Mouse (Mus musculus): Measurements from ENCODE around the gene Wdr46. TPM values are rescaled to one million over a fixed set of nuclear protein-coding genes. Genes with fewer than 3 reads are reported as not detected.
A peak's percentile ranks its signal among the peaks of the same experiment; 100 is the strongest.

Wdr46 gene
- polyA plus RNA-seq, 1 experiment from 2014 or later: 42.6 TPM

DNA sequence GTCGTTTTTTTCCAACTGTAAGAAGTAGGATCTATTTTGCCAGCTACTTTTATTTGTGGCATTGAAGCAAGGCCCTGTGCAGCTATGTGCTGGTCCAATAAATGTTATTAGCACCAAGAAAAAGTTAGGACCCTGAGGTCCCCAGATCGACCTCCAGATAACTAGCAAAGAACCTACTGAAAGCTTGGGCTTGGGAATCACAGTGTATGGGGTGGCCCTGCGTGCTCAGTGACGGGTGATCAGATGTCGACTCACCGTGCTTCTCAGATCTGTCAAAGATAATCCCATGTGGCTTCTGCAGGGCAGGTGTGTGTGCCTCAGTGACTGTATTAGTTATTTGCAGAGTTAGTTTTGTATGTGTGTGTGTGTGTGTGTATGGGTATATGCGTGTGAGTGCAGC lies 19.1 kb upstream of the Wdr46 start:
- ATAC-seq (replicated peaks; ENCODE audit: low FRiP score) (no peak), DNase-seq (ENCODE audit: low spot score) (no peak)
- Histone ChIP-seq H3K36me3 (ENCODE audit: control insufficient read depth, insufficient read depth, low read length) (no peaks in the 10 kb centered on the region), H3K27me3 (ENCODE audit: control insufficient read depth, insufficient read depth, low read length) (no peaks in the 10 kb centered on the region), H3K4me3 (ENCODE audit: low read depth, low read length) (no peak overlapping the region), H3K4me1 (replicated peaks; ENCODE audit: control insufficient read depth, insufficient read depth, low read length) (peaks cover 15% of the 10 kb centered on the region), H3K4me2 (ENCODE audit: low read depth, low read length, severe bottlenecking) (no peak overlapping the region; the same call in 1 of the 2 replicates), H3K9ac (ENCODE audit: low read length) (no peak overlapping the region), H3K27ac (ENCODE audit: low read depth, low read length) (no peak overlapping the region), H3K9me3 (ENCODE audit: control insufficient read depth, low read length) (no peaks in the 10 kb centered on the region)
- 89% methylated on average over 7 of the region's 7 CpGs for WGBS

DNA sequence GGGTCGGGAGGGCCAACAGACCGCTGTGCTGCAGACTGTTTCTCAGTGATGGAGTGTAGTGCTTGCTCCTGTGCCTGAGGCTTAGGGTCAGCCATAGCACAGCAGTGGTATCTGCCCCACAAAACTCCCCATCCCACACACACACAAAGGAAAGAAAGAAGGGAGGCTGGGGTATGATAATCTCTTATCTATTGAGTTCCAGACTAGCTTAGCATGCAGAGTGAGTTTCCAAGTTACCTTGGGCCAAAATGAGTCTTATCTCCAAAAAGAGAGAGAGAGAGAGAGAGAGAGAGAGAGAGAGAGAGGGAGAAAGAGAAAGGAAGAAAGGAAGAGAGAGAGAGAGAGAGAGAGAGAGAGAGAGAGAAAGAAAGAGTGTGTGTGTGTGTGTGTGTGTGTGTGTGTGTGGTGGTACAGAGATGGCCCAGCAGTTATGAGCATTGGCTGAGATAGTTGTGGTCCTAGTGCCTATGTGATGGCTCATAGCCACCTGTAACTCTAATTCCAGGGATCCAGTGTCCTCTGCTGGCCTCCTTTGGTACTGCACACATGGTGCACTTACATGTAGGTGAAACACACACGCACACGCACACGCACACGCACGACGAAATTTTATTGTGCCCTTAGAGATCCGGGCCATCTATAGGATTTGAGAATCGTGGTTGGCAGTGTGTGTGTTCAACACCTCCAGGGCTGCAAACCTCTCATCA lies 15.7 kb upstream of the Wdr46 start:
- DNase-seq (ENCODE audit: low spot score) (no peak), ATAC-seq (replicated peaks; ENCODE audit: low FRiP score) (no peak)
- Histone ChIP-seq H3K9me3 (ENCODE audit: control insufficient read depth, low read length) (no peaks in the 10 kb centered on the region), H3K36me3 (ENCODE audit: control insufficient read depth, insufficient read depth, low read length) (no peaks in the 10 kb centered on the region), H3K27ac (ENCODE audit: low read depth, low read length) (no peak overlapping the region), H3K4me2 (ENCODE audit: low read depth, low read length, severe bottlenecking) (no peak overlapping the region), H3K27me3 (ENCODE audit: control insufficient read depth, insufficient read depth, low read length) (no peaks in the 10 kb centered on the region), H3K4me3 (ENCODE audit: low read depth, low read length) (no peak overlapping the region), H3K9ac (ENCODE audit: low read length) (no peak overlapping the region), H3K4me1 (replicated peaks; ENCODE audit: control insufficient read depth, insufficient read depth, low read length) (peaks cover 5% of the 10 kb centered on the region; the same call in 1 of the 2 replicates)
- WGBS: 85% methylated on average over 10 of the region's 10 CpGs

DNA sequence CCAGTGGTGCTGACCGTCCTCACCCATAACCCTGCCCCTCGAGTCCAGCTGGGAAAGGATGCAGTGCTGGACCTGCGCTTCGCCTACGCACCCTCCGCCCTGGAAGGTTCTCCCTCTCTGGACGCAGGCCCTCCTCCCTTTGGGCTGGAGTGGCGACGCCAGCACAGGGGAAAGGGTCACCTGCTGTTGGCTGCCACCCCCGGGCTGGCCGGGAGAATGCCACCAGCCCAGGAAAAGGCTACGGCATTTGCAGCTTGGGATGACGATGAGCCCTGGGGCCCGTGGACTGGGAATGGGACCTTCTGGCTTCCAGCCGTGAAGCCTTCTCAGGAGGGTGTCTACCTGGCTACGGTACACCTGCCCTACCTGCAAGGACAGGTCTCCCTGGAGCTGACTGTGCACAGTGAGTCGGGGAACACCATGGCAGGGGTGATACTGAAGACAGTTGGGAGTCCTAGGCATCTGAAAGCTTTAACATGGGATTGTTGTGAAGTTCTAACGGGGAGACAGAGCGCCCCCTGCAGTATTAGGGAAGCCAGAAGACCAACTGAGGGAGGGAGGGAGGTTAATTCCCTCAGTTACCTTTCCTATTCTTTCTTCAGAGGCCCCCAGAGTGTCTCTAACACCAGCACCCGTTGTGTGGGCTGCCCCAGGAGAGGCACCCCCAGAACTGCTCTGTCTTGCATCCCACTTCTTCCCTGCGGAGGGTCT lies 14.9 kb upstream of the Wdr46 start:
- 88% methylated on average over 21 of the region's 21 CpGs for WGBS
- Histone ChIP-seq H3K4me3 (ENCODE audit: low read depth, low read length) (no peak overlapping the region), H3K9me3 (ENCODE audit: control insufficient read depth, low read length) (no peaks in the 10 kb centered on the region), H3K27me3 (ENCODE audit: control insufficient read depth, insufficient read depth, low read length) (no peaks in the 10 kb centered on the region), H3K4me1 (replicated peaks; ENCODE audit: control insufficient read depth, insufficient read depth, low read length) (peaks cover 5% of the 10 kb centered on the region; the same call in 1 of the 2 replicates), H3K27ac (ENCODE audit: low read depth, low read length) (no peak overlapping the region), H3K4me2 (ENCODE audit: low read depth, low read length, severe bottlenecking) (no peak overlapping the region), H3K9ac (ENCODE audit: low read length) (no peak overlapping the region), H3K36me3 (ENCODE audit: control insufficient read depth, insufficient read depth, low read length) (no peaks in the 10 kb centered on the region)
- DNase-seq (ENCODE audit: low spot score) (no peak), ATAC-seq (replicated peaks; ENCODE audit: low FRiP score) (no peak)

DNA sequence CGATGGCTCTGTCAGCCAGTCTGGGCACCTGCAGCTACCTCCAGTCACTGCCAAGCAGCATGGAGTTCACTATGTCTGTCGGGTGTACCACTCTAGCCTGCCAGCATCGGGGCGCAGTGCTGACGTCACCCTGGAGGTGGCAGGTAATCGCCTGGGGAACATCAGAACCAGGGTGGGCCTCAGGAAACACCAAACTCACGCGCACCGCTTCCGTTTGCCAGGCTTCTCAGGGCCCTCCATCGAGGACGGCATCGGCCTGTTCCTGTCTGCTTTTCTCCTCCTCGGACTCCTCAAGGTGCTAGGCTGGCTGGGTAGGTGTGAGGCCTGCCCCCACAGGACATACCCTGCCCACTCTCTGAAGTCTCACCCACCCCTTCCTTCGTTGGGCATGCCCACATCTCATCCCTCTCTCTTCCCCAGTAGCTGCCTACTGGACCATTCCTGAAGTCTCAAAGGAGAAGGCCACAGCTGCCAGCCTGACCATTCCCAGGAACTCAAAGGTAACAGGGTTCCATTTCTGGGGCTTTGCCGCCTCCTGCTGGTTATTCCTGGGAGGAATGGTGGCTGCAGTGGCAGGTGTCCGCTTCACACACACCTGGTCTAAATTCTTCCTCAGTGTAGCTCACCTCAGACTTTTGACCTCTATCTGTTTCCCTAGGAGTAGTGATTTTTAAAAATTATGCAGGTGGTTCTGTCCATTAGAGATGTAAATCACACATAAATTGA lies 14.1 kb upstream of the Wdr46 start:
- WGBS: 76% methylated on average over 17 of the region's 17 CpGs
- Histone ChIP-seq H3K27me3 (ENCODE audit: control insufficient read depth, insufficient read depth, low read length) (no peaks in the 10 kb centered on the region), H3K4me1 (replicated peaks; ENCODE audit: control insufficient read depth, insufficient read depth, low read length) (peaks cover 11% of the 10 kb centered on the region; the same call in 1 of the 2 replicates), H3K4me3 (ENCODE audit: low read depth, low read length) (no peak overlapping the region), H3K4me2 (ENCODE audit: low read depth, low read length, severe bottlenecking) (no peak overlapping the region), H3K36me3 (ENCODE audit: control insufficient read depth, insufficient read depth, low read length) (no peaks in the 10 kb centered on the region), H3K9me3 (ENCODE audit: control insufficient read depth, low read length) (no peaks in the 10 kb centered on the region), H3K27ac (ENCODE audit: low read depth, low read length) (no peak overlapping the region), H3K9ac (ENCODE audit: low read length) (no peak overlapping the region)
- DNase-seq (ENCODE audit: low spot score): no peak
- ATAC-seq (replicated peaks; ENCODE audit: low FRiP score): no peak

DNA sequence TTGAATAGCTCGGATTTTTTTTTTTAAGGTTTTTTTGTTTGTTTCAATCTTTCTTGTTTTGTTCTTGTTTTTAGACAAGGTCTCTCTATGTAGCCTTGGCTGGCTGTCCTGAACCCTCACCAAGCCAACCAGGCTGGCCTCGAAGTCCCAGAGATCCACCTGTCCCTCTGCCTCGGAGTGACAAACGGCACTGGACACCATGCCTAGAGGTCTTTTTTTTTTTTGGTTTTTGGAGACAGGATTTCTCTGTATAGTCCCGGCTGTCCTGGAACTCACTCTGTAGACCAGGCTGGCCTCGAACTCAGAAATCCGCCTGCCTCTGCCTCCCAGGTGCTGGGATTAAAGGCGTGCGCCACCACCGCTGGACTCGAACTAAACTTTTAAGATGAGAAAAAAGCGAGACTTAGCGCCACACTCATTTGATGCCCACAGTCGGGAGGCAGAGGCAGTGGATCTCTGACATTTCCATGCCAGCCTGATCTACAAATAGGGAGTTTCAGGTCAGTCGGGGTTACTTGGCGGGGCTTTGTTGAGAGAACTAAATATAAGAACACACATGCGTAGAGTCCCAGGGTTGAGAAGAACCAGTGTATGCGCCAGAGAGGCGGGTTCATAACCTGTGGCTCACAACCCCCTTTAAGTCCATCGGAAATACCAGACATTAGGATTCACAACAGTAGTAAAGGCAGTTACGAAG lies 12.1 kb upstream of the Wdr46 start:
- H3K27me3 ChIP-seq (ENCODE audit: control insufficient read depth, insufficient read depth, low read length): no peaks in the 10 kb centered on the region
- WGBS: 66% methylated on average over 21 of the region's 21 CpGs
- peak overlapping the region; percentile 100 for H3K4me2 ChIP-seq (ENCODE audit: low read depth, low read length, severe bottlenecking)
- peak overlapping the region; percentile 84 for H3K9ac ChIP-seq (ENCODE audit: low read length)
- peak overlapping the region; percentile 83 for H3K4me3 ChIP-seq (ENCODE audit: low read depth, low read length)
- peaks cover 13% of the 10 kb centered on the region; the same call in 1 of the 2 replicates for H3K4me1 ChIP-seq (replicated peaks; ENCODE audit: control insufficient read depth, insufficient read depth, low read length)
- no peaks in the 10 kb centered on the region for H3K9me3 ChIP-seq (ENCODE audit: control insufficient read depth, low read length)
- DNase-seq (ENCODE audit: low spot score) (no peak), ATAC-seq (replicated peaks; ENCODE audit: low FRiP score) (no peak)
- no peak overlapping the region for H3K27ac ChIP-seq (ENCODE audit: low read depth, low read length)
- H3K36me3 ChIP-seq (ENCODE audit: control insufficient read depth, insufficient read depth, low read length): no peaks in the 10 kb centered on the region

DNA sequence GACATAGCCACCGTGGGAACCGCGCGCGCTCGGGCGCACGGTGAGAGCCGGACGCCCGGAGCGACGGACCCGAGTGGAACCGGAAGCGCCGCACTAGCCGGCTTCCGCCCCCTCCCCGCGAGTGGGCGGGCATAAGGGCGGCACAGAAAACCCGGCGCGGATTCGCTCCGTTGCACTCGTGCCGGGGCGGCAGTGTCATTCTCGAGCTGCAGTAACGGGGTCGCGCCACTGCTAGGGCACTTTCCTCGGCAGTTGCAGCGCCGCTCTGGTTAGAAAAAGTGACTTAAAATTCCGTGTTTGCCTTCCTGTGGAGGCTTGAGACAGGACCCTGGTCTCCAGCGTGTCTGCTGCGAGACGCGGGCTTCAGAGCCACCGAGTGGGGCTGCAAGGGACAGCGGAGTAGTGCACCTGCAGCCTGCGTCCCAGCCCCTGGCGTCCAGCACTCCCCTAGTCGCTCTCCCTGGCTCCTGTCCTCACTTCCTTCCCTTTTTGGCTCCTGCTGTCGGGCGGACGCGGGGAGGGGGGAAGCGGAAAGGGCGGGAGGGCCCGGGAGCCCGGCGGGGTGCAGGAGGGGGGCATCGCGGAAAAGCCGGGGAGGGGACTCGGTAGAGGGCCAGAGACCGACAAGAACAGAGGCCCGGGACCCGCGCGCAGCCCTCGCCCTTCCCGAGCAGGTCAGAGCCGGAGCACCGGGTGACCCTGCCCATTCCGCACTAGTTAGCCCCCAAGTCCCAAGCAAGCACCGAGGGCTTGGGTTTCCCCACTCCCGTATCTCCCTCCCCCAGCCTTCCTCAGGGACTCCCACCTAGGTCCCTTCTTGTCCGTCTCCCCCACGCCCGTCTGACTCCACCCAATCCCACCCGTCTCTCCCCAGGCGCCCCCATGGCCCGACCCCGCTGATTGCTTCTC lies 10.8 kb upstream of the Wdr46 start, which contains the start of gene Rgl2:
Rgl2 (plus strand) TSS at position 173 of the 909 bp plus-strand sequence.
- Histone ChIP-seq H3K4me3 (ENCODE audit: low read depth, low read length) (peak within 1 kb of the TSS; percentile 83), H3K36me3 (ENCODE audit: control insufficient read depth, insufficient read depth, low read length) (no peaks in the 10 kb centered on the region), H3K9me3 (ENCODE audit: control insufficient read depth, low read length) (no peaks in the 10 kb centered on the region), H3K4me2 (ENCODE audit: low read depth, low read length, severe bottlenecking) (peak within 1 kb of the TSS; percentile 100), H3K27ac (ENCODE audit: low read depth, low read length) (peak within 1 kb of the TSS; percentile 94), H3K4me1 (replicated peaks; ENCODE audit: control insufficient read depth, insufficient read depth, low read length) (peaks cover 13% of the 10 kb centered on the region; the same call in 1 of the 2 replicates), H3K9ac (ENCODE audit: low read length) (peak within 1 kb of the TSS; percentile 84), H3K27me3 (ENCODE audit: control insufficient read depth, insufficient read depth, low read length) (no peaks in the 10 kb centered on the region)
- DNase-seq (ENCODE audit: low spot score): peak; percentile 98
- under 1% methylated on average over 63 of the region's 80 CpGs for WGBS
- ATAC-seq (replicated peaks; ENCODE audit: low FRiP score): peak; percentile 83

DNA sequence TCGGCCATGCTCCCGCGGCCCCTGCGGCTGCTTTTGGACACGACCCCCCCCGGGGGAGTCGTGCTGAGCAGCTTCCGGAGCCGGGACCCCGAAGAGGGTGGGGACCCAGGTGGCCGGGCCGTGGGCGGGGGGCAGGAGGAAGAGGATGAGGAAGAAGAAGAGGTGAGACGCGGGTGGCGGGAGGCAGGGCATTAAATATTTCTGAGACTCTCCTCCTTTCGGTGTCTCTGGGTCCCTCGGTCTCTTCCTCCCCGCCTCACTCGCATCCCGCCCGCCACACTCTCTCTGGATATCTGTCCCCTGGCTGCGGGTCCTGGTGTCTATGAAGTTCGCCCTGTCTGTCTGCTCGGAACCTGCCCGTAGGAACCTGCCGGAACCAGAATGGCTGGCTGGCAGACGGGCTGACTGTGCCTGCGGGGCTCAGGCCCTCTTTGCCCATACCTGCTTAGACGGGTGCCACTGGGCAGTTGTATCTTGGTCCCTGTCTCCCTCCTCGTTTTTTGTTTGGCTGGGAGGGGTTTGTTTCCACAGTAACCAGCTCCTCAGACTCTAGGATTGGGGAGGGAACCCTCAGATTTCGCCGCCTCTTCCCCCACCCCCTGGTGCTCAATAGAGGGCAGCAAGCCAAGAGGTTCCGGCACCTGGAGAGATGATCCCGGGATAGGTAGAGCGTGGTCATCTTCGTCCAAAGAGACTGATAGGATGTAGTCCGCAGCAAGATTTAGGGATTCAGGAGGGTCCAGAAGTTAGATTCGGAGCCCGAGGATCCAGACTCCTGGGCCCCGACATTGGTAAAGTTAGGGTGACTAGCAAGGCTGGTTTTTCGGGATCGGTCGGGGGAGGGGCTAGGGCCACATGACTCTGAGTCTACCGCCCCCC lies 9.9 kb upstream of the Wdr46 start:
- Histone ChIP-seq H3K4me3 (ENCODE audit: low read depth, low read length) (peak overlapping the region; percentile 83), H3K4me2 (ENCODE audit: low read depth, low read length, severe bottlenecking) (peak overlapping the region; percentile 100), H3K4me1 (replicated peaks; ENCODE audit: control insufficient read depth, insufficient read depth, low read length) (peaks cover 13% of the 10 kb centered on the region; the same call in 1 of the 2 replicates), H3K36me3 (ENCODE audit: control insufficient read depth, insufficient read depth, low read length) (no peaks in the 10 kb centered on the region), H3K9me3 (ENCODE audit: control insufficient read depth, low read length) (no peaks in the 10 kb centered on the region), H3K27me3 (ENCODE audit: control insufficient read depth, insufficient read depth, low read length) (no peaks in the 10 kb centered on the region), H3K27ac (ENCODE audit: low read depth, low read length) (peak overlapping the region; percentile 94), H3K9ac (ENCODE audit: low read length) (peak overlapping the region; percentile 84)
- ATAC-seq (replicated peaks; ENCODE audit: low FRiP score): peak; percentile 28; the same call in 1 of the 2 replicates
- no peak for DNase-seq (ENCODE audit: low spot score)
- WGBS: under 1% methylated on average over 42 of the region's 45 CpGs

Measured in forebrain, embryonic 11.5 days (tissue).